Mouse (Mus musculus): Measurements from ENCODE around the gene Ddx27. TPM values are rescaled to one million over a fixed set of nuclear protein-coding genes. Genes with fewer than 3 reads are reported as not detected.
A peak's percentile ranks its signal among the peaks of the same experiment; 100 is the strongest.

The Ddx27 gene
- total RNA-seq, 2 experiments from 2014 or later: 10.8 to 11.3 TPM

DNA sequence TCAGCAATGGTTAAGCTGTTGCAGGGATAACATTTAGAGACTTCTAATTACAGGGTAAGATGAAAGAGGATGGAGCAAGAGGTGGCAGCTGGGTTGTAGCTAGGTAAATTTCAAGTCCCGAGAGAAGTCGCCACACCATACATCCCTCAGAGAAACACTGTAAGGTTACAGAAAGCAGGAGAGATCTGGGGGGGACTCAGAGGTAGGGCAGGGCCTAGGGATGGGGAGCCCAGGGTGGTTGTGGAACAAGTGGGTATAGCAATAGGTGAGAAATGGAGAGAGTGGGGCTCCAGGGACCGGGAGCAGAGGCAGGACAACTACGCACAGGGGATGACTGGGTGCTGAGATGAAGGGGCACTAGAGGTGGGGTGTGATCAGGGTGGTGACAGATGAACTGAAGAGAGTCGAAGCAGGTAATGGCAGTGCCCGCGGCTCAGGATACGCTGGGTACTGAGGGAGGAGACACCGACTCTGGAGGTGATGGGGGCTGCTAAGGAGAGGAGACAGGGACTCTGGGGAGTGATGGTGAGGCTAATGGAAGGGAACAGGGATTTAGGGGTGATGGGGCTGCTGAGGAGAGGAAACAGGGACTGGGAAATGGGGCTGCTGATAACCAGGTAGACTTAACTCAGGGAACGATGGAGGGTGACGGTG lies 46.5 kb downstream of the Ddx27 start:
- intact Hi-C loops (cut with DNase I): loop anchor here (5.0 kb wide), 1 partner anchor 431 kb away; the partner anchor contains the start of genes Rnf114 and Spata2
- no peak for DNase-seq

DNA sequence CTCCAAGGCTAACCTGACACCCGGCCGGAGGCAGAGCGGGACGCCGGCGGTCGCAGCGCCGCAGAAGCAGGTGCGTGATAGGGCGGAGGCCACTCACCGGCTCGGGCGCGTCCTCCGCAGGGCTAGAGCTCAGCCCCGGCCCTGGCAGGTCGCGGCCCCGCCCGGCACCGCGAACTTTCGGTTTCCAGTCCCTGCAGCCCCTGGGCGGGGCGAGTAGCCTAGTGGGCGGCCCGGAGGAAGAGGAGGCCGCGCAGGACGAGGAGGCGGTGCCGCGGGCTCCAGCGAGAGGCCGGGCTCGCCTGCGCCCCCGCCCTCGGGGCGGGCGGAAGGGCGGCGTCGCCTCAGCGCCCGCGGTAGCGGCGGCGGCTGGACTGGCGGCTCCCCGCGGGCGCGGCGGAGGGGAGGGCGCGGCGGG lies 47.5 kb downstream of the Ddx27 start:
- DNase-seq: peak; percentile 94
- intact Hi-C loops (cut with DNase I): loop anchor here (5.0 kb wide), 1 partner anchor 430 kb away; the partner anchor contains the start of genes Rnf114 and Spata2

DNA sequence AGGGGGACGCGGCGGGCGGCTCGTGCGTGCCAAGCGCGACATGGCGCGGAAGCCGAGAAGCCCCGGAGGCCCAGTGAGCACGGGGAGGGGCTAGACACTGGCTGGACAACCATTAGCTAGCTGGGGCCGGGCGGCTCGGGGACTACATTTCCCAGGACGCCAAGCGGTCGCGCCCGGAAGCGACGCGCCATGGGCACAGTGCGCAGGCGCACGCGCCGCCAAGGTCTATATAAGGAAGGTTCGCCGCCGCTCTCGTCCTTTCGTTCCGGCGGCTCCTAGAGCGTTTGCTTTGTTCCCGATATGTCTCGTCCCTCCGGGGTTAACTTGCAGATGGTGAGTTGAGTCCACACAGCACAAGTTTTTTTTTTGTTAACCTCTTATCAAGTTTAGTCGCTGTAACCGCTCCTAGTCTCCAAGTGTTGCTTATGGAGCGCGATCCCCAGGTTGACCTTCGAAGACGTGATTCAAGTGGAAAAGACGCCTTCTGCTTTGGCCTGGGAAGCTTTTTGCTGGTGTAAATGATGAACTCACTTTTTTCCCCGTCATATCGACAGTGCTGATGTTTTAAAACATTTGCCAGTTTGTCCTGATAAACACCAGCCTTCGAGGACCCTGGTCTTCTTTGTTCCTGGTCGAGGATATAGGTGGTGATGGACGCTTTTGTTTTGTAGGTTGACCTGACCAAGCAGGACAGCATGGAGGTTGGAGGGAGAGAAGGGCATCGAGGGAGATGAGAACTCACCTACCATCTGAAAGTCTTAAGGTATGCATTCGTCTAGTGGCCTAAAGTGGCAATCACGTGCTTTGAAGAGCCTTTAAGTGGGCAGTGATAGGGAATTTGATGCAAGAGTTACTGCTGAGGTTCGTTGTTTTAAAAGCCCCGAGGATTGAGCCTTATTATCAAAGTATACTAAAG lies 48.2 kb downstream of the Ddx27 start, which contains the start of gene Znfx1:
Gene Znfx1, minus strand, starts transcription at position 51 of the 916 bp plus-strand sequence.
- intact Hi-C loops (cut with DNase I): loop anchor here (5.0 kb wide), 1 partner anchor 429 kb away; the partner anchor contains the start of genes Rnf114 and Spata2
- DNase-seq: peak; percentile 98 to 99

DNA sequence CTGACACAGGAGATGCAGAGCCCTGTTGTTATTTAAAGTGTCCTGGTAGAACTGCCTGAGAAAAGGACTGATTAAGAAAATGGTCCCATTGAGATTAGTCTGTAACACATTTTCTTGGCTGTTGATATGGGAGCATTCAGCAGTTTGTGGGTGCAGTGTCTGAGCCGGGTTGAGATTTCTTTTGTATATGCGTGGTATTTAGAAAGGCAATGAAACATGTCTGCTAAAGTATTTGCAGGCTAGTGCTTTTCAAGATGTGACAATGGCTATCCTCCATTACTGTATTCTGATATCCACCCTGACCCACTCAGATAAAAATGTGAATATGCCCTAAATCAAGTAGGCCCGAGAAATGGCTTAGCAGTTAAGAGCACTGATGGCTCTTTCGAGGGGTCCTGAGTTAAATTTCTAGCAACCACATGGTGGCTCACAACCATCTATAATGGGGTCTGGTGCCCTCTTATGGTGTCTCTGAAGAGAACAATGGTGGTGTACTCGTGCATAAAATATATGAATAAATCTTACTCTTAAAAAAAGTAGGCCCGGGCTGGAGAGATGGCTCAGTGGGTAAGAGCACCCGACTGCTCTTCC lies 49.0 kb downstream of the Ddx27 start:
- intact Hi-C loops (cut with DNase I): loop anchor here (5.0 kb wide), 1 partner anchor 428 kb away; the partner anchor contains the start of genes Rnf114 and Spata2
- no peak for DNase-seq

DNA sequence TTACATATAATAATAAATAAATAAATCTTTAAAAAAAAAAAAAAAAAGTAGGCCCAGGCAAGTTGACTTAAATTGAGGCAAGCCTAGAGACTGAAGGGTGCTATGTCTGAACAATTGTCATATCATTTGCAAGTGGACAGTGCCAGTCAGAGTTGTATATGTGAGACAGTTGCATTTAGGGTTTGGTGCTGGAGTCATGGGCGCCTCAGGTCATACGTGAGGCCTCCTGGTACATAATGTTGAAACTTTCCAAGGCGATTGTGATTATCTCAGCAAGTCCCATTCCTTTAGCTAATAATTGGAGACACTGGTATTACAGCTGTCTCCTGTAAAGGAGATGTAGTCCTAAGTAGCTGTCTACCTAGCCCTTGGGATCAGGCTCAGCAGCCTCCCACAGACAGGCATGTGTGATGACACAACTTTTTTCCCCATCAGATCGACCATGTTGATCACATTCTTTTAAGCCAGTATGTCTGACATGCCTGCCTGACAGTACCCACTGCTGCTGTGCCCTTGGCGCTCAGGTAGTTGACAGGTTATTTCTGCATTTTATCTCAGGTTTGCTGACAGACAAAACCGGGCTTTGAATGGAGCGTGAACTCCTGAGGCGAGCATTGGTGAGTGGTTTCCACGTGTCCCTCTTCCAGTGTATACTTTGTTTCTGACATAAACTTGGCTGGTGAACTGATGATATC lies 49.8 kb downstream of the Ddx27 start:
- intact Hi-C loops (cut with DNase I): loop anchor here (5.0 kb wide), 1 partner anchor 428 kb away; the partner anchor contains the start of genes Rnf114 and Spata2

DNA sequence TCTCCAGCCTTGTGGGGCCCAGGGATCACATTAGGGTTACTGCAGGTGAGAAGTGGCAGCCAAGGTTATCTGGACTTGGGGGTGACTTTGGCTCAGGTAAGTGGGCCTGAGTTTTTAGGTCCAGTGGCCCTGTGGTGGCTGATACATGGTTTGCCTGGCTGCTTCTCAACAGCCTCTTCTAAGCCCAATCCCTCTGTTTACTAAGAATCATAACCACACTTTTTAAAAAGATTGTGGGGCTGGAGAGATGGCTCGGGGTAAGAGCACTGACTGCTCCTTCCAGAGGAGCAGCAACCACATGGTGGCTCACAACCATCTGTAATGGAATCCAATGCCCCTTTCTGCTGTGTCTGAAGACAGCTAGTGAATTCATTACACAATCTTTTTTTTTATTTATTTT lies 51.0 kb downstream of the Ddx27 start:
- intact Hi-C loops (cut with DNase I): no loop called here

More for the DNA sequence above, 49.8 kb downstream of the Ddx27 start:
- no peak for DNase-seq

GRCm38 (mm10) chr2:167066528-167067516 lies 51.8 kb downstream of the Ddx27 start:
- intact Hi-C loops (cut with DNase I): no loop called here
- no peak for DNase-seq

More for the DNA sequence above, 51.0 kb downstream of the Ddx27 start:
- no peak for DNase-seq

GRCm38 (mm10) chr2:167067575-167067974 lies 52.6 kb downstream of the Ddx27 start:
- DNase-seq: no peak
- intact Hi-C loops (cut with DNase I): no loop called here

DNA sequence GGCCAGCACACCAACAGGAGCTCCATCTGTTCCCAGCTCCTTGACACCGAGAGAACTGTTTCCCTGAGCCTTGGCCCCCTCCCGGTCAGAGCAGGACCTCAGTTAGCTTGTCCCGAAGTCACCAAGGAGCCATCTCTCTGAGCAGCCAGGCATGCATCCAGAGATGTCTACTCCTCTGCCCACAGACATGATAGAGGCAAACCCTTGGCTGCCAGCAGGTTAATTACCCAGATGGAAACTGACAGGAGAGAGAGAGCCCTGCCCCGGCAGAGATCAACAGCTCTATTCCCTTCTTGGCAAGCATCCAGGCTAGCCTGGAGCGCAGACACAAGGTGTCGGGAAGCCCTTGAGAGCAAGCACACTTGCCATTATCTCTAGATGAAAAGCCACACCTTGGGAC lies 55.3 kb downstream of the Ddx27 start:
- DNase-seq: no peak
- intact Hi-C loops (cut with DNase I): loop anchor here (5.0 kb wide), 1 partner anchor 132 kb away; no protein-coding TSS in a partner anchor

DNA sequence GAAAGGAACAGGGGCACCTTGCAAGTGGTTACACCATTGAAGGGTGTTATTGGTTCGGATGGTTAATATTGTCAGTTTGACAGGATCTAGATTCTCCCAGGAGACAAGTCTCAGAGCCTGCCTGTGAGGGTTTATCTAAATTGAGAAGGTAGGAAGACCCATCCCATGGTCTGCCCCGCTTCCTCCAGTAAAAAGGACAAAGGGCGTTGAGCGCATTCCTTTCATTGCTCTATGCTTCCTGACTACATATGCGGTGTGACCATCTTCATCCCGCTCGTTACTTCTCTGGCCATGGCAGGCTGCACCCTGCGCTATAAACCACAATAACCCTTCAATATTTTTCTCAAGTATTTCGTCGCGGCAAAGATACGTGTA lies 56.3 kb downstream of the Ddx27 start:
- no peak for DNase-seq
- intact Hi-C loops (cut with DNase I): loop anchor here (5.0 kb wide), 1 partner anchor 131 kb away; no protein-coding TSS in a partner anchor

GRCm38 (mm10) chr2:167071641-167072601 lies 56.9 kb downstream of the Ddx27 start:
- DNase-seq: peak; percentile 95 to 97
- intact Hi-C loops (cut with DNase I): loop anchor here (1.0 to 5.0 kb wide), 5 partner anchors 40 to 207 kb away; partner anchors contain the start of gene Kcnb1

- intact Hi-C loops (cut with DNase I): loop anchor here (5.0 kb wide), 1 partner anchor 128 kb away; no protein-coding TSS in a partner anchor
- no peak for DNase-seq
Measured at GRCm38 (mm10) chr2:167074587-167074986, 59.6 kb downstream of the Ddx27 start.

- intact Hi-C loops (cut with DNase I): no loop called here
- no peak for DNase-seq
Measured at GRCm38 (mm10) chr2:167076352-167076751, 61.4 kb downstream of the Ddx27 start.

- DNase-seq: no peak
- intact Hi-C loops (cut with DNase I): no loop called here
Measured at GRCm38 (mm10) chr2:167076759-167077158, 61.8 kb downstream of the Ddx27 start.

DNA sequence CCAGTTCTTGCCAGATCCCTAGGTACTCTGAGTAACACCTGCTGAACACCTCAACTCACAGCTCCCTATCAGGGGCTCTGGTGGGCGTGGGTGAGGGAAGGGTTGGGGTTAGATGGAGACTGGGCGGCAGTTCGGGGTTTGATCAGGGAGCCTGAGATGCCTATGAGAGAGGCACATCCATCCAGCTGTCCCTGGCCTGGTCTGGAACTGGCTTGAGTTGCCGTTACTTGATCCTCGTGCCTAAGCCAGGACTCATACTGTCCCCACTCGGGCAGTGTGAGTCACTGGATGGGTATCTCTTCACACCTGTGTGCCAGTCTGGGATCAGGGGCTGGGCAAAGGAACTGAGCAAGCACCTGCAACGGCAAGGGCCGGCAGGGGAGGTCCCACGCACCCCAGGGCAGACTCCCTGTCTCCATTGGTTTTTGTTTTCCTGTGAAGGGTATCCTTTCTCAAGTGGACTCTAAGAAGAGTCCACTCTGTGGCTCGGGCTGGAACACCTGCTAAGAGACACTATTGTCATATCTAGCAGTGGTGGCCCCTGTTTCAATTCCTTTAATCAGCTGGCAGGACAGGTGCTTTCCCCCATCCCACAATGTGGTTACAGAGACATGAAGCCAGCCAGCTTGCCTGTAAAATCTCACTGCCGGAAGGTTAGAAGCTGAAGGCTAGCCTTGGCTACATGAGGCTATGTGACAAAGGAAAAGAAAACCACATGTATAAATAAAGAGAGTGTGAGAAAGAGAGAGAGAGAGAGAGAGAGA lies 62.4 kb downstream of the Ddx27 start:
- intact Hi-C loops (cut with DNase I): no loop called here
- DNase-seq: no peak

GRCm38 (mm10) chr2:167078486-167078885 lies 63.5 kb downstream of the Ddx27 start:
- intact Hi-C loops (cut with DNase I): no loop called here
- DNase-seq: no peak

Measured in heart, postnatal 36 days (tissue).